Mouse (Mus musculus) C2C12 (cell line): ENCODE measurements at regions not wholly inside any gene's neighbourhood (a gene's known extent, or its start where the extent isn't known, plus 50 kb on each side); places are given as distances from the start of the nearest gene placed in this dataset.

Experiments
- H3K27me3 ChIP-seq: one replicate; pipeline ENCODE4 v1.6.1; 2011; ENCODE audit not compliant: control insufficient read depth, insufficient read depth, insufficient read length
- H3K36me3 ChIP-seq: one replicate; pipeline ENCODE4 v1.6.1; 2011; ENCODE audit not compliant: control insufficient read depth, insufficient read depth
- H3K4me3 ChIP-seq: one replicate; pipeline ENCODE4 v1.5.1; 2011; ENCODE audit warnings: mild to moderate bottlenecking, control low read depth; ENCODE audit not compliant: poor library complexity, insufficient read depth, severe bottlenecking
- H3K79me2 ChIP-seq: one replicate; pipeline ENCODE4 v1.6.1; 2011; ENCODE audit not compliant: control insufficient read depth, insufficient read depth
- H3K79me3 ChIP-seq: one replicate; pipeline ENCODE4 v1.6.1; 2011; ENCODE audit warnings: low read depth, control low read depth
- H3ac ChIP-seq: one replicate; pipeline ENCODE3; 2011; ENCODE audit warnings: low read depth; ENCODE audit not compliant: control insufficient read depth, insufficient read length
- CEBPB ChIP-seq: IDR thresholded peaks from one replicate; pipeline ENCODE4 v1.6.1; 2011; ENCODE audit warnings: low read depth, mild to moderate bottlenecking, control low read depth, moderate library complexity
- CTCF ChIP-seq: IDR thresholded peaks from one replicate; pipeline ENCODE4 v1.5.1; 2011; ENCODE audit not compliant: control insufficient read depth, insufficient read depth, insufficient read length
- FOSL1 ChIP-seq: IDR thresholded peaks from one replicate; pipeline ENCODE4 v1.8.0; 2011; ENCODE audit warnings: mild to moderate bottlenecking, low read length; ENCODE audit not compliant: poor library complexity, insufficient read depth, severe bottlenecking
- MAX ChIP-seq: IDR thresholded peaks from one replicate; pipeline ENCODE4 v1.6.1; 2011; ENCODE audit warnings: mild to moderate bottlenecking, control low read depth
- MYOD1 ChIP-seq: IDR thresholded peaks from one replicate; pipeline ENCODE4 v1.6.1; 2011; ENCODE audit warnings: low read depth; ENCODE audit not compliant: control insufficient read depth, insufficient read length
- MYOG ChIP-seq: IDR thresholded peaks from one replicate; pipeline ENCODE4 v1.6.1; 2011; ENCODE audit not compliant: control insufficient read depth, insufficient read length; ENCODE audit errors: extremely low read depth
- USF1 ChIP-seq: IDR thresholded peaks from one replicate; pipeline ENCODE4 v1.6.1; 2011; ENCODE audit warnings: low read depth, mild to moderate bottlenecking, control low read depth, moderate library complexity

- no peaks in the 10 kb centered on the region for H3K79me2 ChIP-seq
- TF ChIP-seq MYOG = no peak
- no peak for TF ChIP-seq MAX
- TF ChIP-seq USF1 = no peak
- no peak overlapping the region for H3K4me3 ChIP-seq
- H3K79me3 ChIP-seq = no peaks in the 10 kb centered on the region
- no peaks in the 10 kb centered on the region for H3K27me3 ChIP-seq
- H3ac ChIP-seq = no peak overlapping the region
- no peaks in the 10 kb centered on the region for H3K36me3 ChIP-seq
These were observed 364.2 kb upstream of the Prickle1 start for GRCm38 (mm10) chr15:93959931-93960330.

GRCm38 (mm10) chr15:93958086-93958485, 362.4 kb upstream of the Prickle1 start:
- no peak overlapping the region for H3ac ChIP-seq
- no peaks in the 10 kb centered on the region for H3K79me3 ChIP-seq
- TF ChIP-seq MYOG (no peak), MYOD1 (no peak), CTCF (no peak), CEBPB (no peak), MAX (no peak), FOSL1 (no peak), USF1 (no peak)
- H3K27me3 ChIP-seq = no peaks in the 10 kb centered on the region
- H3K4me3 ChIP-seq = no peak overlapping the region
- no peaks in the 10 kb centered on the region for H3K79me2 ChIP-seq
- H3K36me3 ChIP-seq = no peaks in the 10 kb centered on the region

- Histone ChIP-seq H3K27me3 (no peaks in the 10 kb centered on the region), H3ac (no peak overlapping the region), H3K4me3 (no peak overlapping the region), H3K79me2 (no peaks in the 10 kb centered on the region), H3K36me3 (no peaks in the 10 kb centered on the region), H3K79me3 (no peaks in the 10 kb centered on the region)
- TF ChIP-seq MYOD1 (no peak), FOSL1 (no peak), MYOG (no peak), MAX (no peak), CEBPB (no peak), USF1 (no peak), CTCF (no peak)
These were observed 361.1 kb upstream of the Prickle1 start for GRCm38 (mm10) chr15:93956801-93957200.

- no peak overlapping the region for H3K4me3 ChIP-seq
- no peak overlapping the region for H3ac ChIP-seq
- H3K79me2 ChIP-seq = no peaks in the 10 kb centered on the region
- no peaks in the 10 kb centered on the region for H3K79me3 ChIP-seq
- H3K36me3 ChIP-seq = no peaks in the 10 kb centered on the region
- H3K27me3 ChIP-seq = no peaks in the 10 kb centered on the region
- TF ChIP-seq CEBPB (no peak), CTCF (no peak), MAX (no peak), FOSL1 (no peak), MYOD1 (no peak), USF1 (no peak), MYOG (no peak)
These were observed 357.9 kb upstream of the Prickle1 start for GRCm38 (mm10) chr15:93953548-93953947.

GRCm38 (mm10) chr15:93950441-93950840, 354.8 kb upstream of the Prickle1 start:
- H3K4me3 ChIP-seq = no peak overlapping the region
- no peaks in the 10 kb centered on the region for H3K79me3 ChIP-seq
- TF ChIP-seq CEBPB (no peak), FOSL1 (no peak)
- H3ac ChIP-seq = no peak overlapping the region
- H3K36me3 ChIP-seq = no peaks in the 10 kb centered on the region
- no peaks in the 10 kb centered on the region for H3K27me3 ChIP-seq
- H3K79me2 ChIP-seq = no peaks in the 10 kb centered on the region

GRCm38 (mm10) chr15:93948902-93949301, 353.2 kb upstream of the Prickle1 start:
- H3K79me3 ChIP-seq = no peaks in the 10 kb centered on the region
- no peaks in the 10 kb centered on the region for H3K27me3 ChIP-seq
- TF ChIP-seq MYOD1 = no peak
- no peak for TF ChIP-seq CEBPB
- TF ChIP-seq MYOG = no peak
- no peak for TF ChIP-seq CTCF
- no peak for TF ChIP-seq FOSL1
- no peak for TF ChIP-seq USF1
- TF ChIP-seq MAX = no peak
- H3K36me3 ChIP-seq = no peaks in the 10 kb centered on the region
- no peak overlapping the region for H3K4me3 ChIP-seq
- no peak overlapping the region for H3ac ChIP-seq
- no peaks in the 10 kb centered on the region for H3K79me2 ChIP-seq
